Mouse (Mus musculus): ENCODE data around the gene Cldn10.
A peak's percentile ranks its signal among the peaks of the same experiment; 100 is the strongest.

Cldn10 gene

DNA sequence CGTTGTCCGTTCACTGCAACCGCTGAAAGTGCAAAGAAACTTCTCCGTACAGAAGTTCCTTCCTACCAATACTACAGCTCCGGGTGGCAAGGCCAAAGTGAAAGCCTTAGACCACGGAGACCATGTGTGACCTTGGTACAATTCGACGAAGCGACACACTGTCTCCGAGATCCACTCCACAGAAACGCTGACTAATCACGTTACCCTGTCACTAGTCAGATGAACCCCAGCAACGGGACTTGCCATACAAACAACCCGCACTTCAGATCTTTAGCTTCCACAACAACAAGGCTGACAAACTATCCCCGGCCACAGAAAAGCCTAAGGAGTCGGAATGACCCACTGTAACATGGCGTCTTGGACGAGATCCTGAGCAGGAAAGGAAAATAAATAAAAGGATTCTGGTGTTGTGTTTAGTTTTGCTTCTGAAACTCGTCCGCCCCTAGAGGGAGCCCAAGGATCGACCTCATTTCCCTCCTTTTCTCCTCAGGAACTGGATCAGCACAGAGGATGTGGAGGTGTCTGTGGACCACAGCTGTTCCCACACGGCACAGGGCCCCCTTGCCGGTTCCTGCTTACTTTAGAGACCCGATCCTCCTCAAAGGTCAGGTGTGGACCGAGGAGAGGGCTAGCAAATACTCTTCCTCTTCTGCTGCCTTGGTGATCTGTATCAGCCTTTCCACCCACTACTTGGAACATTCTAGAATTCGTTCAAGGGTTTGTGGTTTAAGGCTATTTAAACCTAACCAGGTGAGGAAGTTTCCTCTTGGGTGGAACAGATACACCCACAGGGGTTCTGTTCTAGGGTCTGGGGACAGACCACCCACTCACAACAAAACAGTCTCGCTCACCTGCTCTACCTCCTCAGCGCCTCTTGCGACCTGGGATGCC is 122.9 kb downstream of the Cldn10 start:
- peak; percentile 27 to 71 for DNase-seq (ENCODE audit: low spot score in 2 of 2)

- DNase-seq (ENCODE audit: low spot score in 2 of 2) = no peak
These were observed 123.8 kb downstream of the Cldn10 start for GRCm38 (mm10) chr14:118911521-118911920.

- no peak for DNase-seq (ENCODE audit: low spot score in 2 of 2)
These were observed 125.9 kb downstream of the Cldn10 start for GRCm38 (mm10) chr14:118913651-118914050.

DNA sequence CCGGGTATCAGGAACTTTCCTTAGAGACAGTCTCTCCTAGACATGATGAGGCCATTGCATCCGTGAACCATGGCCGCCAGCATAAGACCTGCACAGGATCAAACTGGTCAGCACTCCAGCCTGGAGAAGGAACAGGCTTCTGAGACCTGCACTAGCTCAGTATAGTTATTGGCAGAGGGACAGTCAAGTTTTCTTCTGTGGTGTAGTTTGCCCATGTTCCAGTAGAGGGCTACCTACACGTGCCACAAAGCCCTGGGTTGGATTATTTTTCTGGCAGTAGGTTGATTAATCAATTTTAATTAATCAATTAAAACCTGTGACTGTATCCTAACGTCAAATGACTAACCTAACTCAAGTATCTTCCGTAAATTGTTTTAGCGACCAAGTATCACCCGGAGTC is 131.3 kb downstream of the Cldn10 start:
- DNase-seq (ENCODE audit: low spot score in 2 of 2) = no peak

GRCm38 (mm10) chr14:118920654-118921053 is 132.9 kb downstream of the Cldn10 start:
- no peak for DNase-seq (ENCODE audit: low spot score in 2 of 2)

DNA sequence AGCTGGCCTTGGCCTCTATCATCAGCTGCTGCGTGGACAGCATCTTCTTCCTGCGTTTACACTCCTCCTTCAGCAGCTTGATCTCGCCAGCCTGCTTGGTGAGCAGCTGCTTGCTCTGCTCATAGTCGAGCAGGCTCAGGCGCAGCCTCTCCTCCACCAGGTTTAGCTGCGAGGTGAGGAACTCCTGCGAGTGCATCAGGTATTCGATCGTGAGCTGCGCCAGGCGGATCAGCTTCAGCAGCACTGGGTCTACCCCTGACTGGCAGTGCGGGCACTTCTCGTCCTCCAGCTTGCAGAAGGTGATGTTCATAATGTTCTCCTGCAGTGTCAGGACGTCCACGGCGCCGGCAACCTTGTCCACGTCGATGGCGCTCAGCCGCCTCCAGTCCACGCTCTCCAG is 134.5 kb downstream of the Cldn10 start:
- no peak for DNase-seq (ENCODE audit: low spot score in 2 of 2)

DNA sequence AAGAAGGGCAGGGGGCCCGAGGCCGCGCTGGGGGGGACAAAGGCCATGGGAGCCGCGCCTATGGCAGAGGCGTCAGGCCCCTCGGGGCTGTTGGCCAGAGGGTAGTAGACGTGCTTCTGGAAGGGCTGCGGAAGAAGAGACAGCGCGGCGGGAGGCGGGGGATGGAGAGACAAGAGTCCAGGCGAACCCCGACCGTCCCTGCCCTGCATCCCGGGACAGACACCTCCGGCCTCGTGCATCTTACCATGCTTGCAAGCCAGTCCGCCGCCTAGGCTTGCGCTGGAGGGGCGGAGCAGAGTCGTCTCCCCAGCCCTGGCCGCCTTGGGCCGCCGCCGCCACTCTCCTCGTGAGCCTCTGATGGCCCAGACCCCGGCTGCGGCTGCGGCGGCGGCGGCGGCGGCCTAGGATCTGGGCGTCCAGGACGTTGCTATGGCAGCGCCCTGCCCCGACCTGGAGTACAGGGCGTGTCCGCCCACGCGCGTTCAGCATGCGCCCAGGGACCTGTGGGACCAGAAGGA is 135.0 kb downstream of the Cldn10 start:
- DNase-seq (ENCODE audit: low spot score in 2 of 2) = peak in 1 of 2 experiments; percentile 26
